Mouse (Mus musculus): ENCODE data around the gene Gm11096. TPM values are rescaled to one million over a fixed set of nuclear protein-coding genes. Genes with fewer than 3 reads are reported as not detected.

Gene Gm11096
- polyA plus RNA-seq, 1 experiment from 2014 or later: not detected

- 71% methylated on average over 1 of the region's 1 CpGs for WGBS
- ATAC-seq (ENCODE audit: low read depth): peak; percentile 56; the same call in 1 of the 2 replicates
Measured at GRCm38 (mm10) chr17:81486388-81486787, 44.8 kb downstream of the Gm11096 start.

More at GRCm38 (mm10) chr17:81486388-81486787, 44.8 kb downstream of the Gm11096 start:
- Histone ChIP-seq H3K36me3 (no peaks in the 10 kb centered on the region), H3K4me1 (replicated peaks) (peaks cover 15% of the 10 kb centered on the region), H3K9ac (no peak overlapping the region), H3K27me3 (no peaks in the 10 kb centered on the region), H3K9me3 (no peaks in the 10 kb centered on the region), H3K4me3 (no peak overlapping the region), H3K4me2 (no peak overlapping the region), H3K27ac (replicated peaks) (no peak overlapping the region)
